Mouse (Mus musculus) G1E (cell line): ENCODE measurements around the gene B3galnt1.

Experiments
- CTCF ChIP-seq: IDR thresholded peaks from 2 replicates; pipeline ENCODE4 v1.5.1; 2012; ENCODE audit warnings: low read depth, low read length, inconsistent platforms, mixed read lengths
- GATA1 ChIP-seq: IDR thresholded peaks from 2 replicates; pipeline ENCODE4 v1.6.1; 2012; ENCODE audit warnings: borderline replicate concordance, low read length, inconsistent platforms, mixed read lengths
- GATA2 ChIP-seq: IDR thresholded peaks from 2 replicates; pipeline ENCODE4 v1.6.1; 2012; ENCODE audit warnings: low read depth, low read length, inconsistent platforms, borderline replicate concordance
- TAL1 ChIP-seq: conservative IDR thresholded peaks from 2 replicates; pipeline ENCODE4 v1.6.1; 2012; ENCODE audit warnings: low read depth, low read length, inconsistent platforms, mixed read lengths

GRCm38 (mm10) chr3:69572561-69572960 is 26.2 kb downstream of the B3galnt1 start:
- TF ChIP-seq CTCF (no peak), TAL1 (no peak), GATA2 (no peak), GATA1 (no peak)
